ENCODE assay signal across 8 mouse cellular contexts in the genomic region with DNA sequence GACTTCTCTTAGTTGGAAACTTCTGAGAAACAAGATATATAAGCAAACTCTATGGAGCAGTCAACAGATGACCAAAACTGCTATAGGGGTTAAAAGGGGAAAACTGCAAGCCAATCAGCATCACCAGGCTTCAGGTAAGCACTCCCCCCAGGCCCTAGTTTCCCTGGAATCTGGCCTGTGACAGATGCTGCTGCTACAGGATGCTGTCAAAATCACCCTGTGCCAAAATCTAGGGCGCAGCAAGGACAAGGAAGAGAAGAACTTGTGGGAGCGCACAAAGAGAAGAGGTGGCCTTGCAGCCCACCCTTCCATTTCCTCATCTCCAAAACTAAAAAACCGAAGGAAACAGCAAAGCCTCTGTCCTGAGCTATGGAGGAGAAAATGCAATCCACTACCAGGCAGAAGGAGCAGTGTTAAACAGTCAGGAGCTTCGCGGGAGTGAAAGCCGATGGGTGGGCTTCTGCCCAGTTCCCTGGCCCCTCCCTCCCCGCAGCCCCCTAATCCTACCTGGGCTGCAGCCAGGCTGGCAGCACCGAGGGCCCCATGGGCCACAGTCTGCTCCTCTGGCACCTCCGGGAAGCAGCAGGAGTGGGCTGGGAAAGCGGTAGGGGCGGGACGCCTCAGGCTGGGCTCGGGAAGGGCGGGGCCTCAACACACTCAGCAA. TPM values are rescaled to one million over a fixed set of nuclear protein-coding genes. Genes with fewer than 3 reads are reported as not detected.
DNase-seq lines count a peak whose midpoint lies in the region; ATAC-seq lines count a peak whose summit lies in the region.

Hacd4 (minus strand) TSS at position 603 of the 664 bp plus-strand sequence.

- peak within 1 kb of the TSS; percentile 73 for H3K4me2 ChIP-seq in lung, embryonic 16.5 days (ENCODE audit: low read depth, low read length)

- peaks cover 31% of the 10 kb centered on the region for H3K4me1 ChIP-seq in embryonic facial prominence, embryonic 10.5 days
- peaks cover 29% of the 10 kb centered on the region for H3K4me1 ChIP-seq in heart, embryonic 10.5 days
- H3K4me1 ChIP-seq in lung, embryonic 16.5 days (replicated peaks; ENCODE audit: control insufficient read depth, insufficient read depth, low read length): peaks cover 20% of the 10 kb centered on the region; the same call in 1 of the 2 replicates

- H3K9ac ChIP-seq in lung, embryonic 16.5 days (ENCODE audit: low read length): peak within 1 kb of the TSS; percentile 67

- DNase-seq in 3134 (ENCODE audit: extremely low read depth, insufficient read length, low spot score): peak; percentile 80
- DNase-seq in adipocyte (ENCODE audit: low spot score): peak; percentile 7
- DNase-seq in embryonic facial prominence, embryonic 10.5 days (ENCODE audit: low spot score): peak; percentile 78
- DNase-seq in heart, embryonic 10.5 days (ENCODE audit: low spot score): peak; percentile 85
- peak; percentile 72 for DNase-seq in kidney, adult 9 months
- DNase-seq in ovary, adult 18-20 months (ENCODE audit: low spot score): peak; percentile 51
- DNase-seq in c-Kit-positive CD71-positive TER-119-positive erythroid progenitor cells, embryonic 14.5 days (ENCODE audit: low spot score): no peak

- H3K27ac ChIP-seq in embryonic facial prominence, embryonic 10.5 days (replicated peaks): peak within 1 kb of the TSS; percentile 83
- H3K27ac ChIP-seq in heart, embryonic 10.5 days: peak within 1 kb of the TSS; percentile 85
- H3K27ac ChIP-seq in lung, embryonic 16.5 days (ENCODE audit: low read length): no peak within 1 kb of the TSS

- no peaks in the 10 kb centered on the region for H3K27me3 ChIP-seq in embryonic facial prominence, embryonic 10.5 days (replicated peaks; ENCODE audit: low read depth, poor library complexity, severe bottlenecking)
- no peaks in the 10 kb centered on the region for H3K27me3 ChIP-seq in heart, embryonic 10.5 days (ENCODE audit: insufficient read depth, poor library complexity, severe bottlenecking)
- H3K27me3 ChIP-seq in lung, embryonic 16.5 days (ENCODE audit: control insufficient read depth, insufficient read depth, low read depth, low read length): no peaks in the 10 kb centered on the region

- 4% methylated on average over 14 of the region's 14 CpGs for WGBS in embryonic facial prominence, embryonic 10.5 days
- 3% methylated on average over 14 of the region's 14 CpGs for WGBS in heart, embryonic 10.5 days
- 4% methylated on average over 14 of the region's 14 CpGs for WGBS in lung, embryonic 16.5 days

- peak; percentile 87 for ATAC-seq in lung, embryonic 16.5 days (ENCODE audit: low read depth)

- no peaks in the 10 kb centered on the region for H3K9me3 ChIP-seq in embryonic facial prominence, embryonic 10.5 days
- H3K9me3 ChIP-seq in heart, embryonic 10.5 days: no peaks in the 10 kb centered on the region
- no peaks in the 10 kb centered on the region for H3K9me3 ChIP-seq in lung, embryonic 16.5 days (ENCODE audit: control insufficient read depth, low read length)

- peak within 1 kb of the TSS; percentile 55 for H3K4me3 ChIP-seq in embryonic facial prominence, embryonic 10.5 days
- H3K4me3 ChIP-seq in heart, embryonic 10.5 days: peak within 1 kb of the TSS; percentile 65
- peak within 1 kb of the TSS; percentile 52 for H3K4me3 ChIP-seq in lung, embryonic 16.5 days (ENCODE audit: low read length)

- H3K36me3 ChIP-seq in embryonic facial prominence, embryonic 10.5 days (replicated peaks): no peaks in the 10 kb centered on the region
- no peaks in the 10 kb centered on the region for H3K36me3 ChIP-seq in heart, embryonic 10.5 days
- H3K36me3 ChIP-seq in lung, embryonic 16.5 days (ENCODE audit: control insufficient read depth, insufficient read depth, low read length): no peaks in the 10 kb centered on the region

RNA-seq across cellular contexts. Expression of gene Hacd4, which starts in this region (rescaled TPM):
- polyA plus RNA-seq in embryonic facial prominence, embryonic 10.5 days (2016; fragmentation: Nextera tagmentation; extraction: Ambion mirVana): 3.5 and 3.7 TPM in 2 replicates
- polyA plus RNA-seq in heart, embryonic 10.5 days (2016; fragmentation: Nextera tagmentation; extraction: Ambion mirVana): 5.5 and 8.2 TPM in 2 replicates
- 9.4 and 10.0 TPM in 2 replicates for polyA plus RNA-seq in lung, embryonic 16.5 days (2015; fragmentation: Nextera tagmentation; extraction: Ambion mirVana)
